Mouse (Mus musculus): ENCODE data around the gene Apbb2.

GRCm38 (mm10) chr5:66600415-66600814 is 18.2 kb downstream of the Apbb2 start:
- TF ChIP-seq POLR2A (IDR thresholded peaks at IDR 0.05; ENCODE audit: borderline replicate concordance, extremely low read depth, insufficient read depth, insufficient read length, poor library complexity, severe bottlenecking) (no peak), CTCF (IDR thresholded peaks at IDR 0.05; ENCODE audit: borderline replicate concordance, extremely low read depth, insufficient read depth, insufficient read length) (no peak)
